Mouse (Mus musculus): ENCODE results near the gene Gm3409.
"Not testable (repeated sequence)": the region's sequence is repeated elsewhere in the genome, so short reads cannot be mapped to it uniquely, and the experiment has no call there.

Gene Gm3409

DNA sequence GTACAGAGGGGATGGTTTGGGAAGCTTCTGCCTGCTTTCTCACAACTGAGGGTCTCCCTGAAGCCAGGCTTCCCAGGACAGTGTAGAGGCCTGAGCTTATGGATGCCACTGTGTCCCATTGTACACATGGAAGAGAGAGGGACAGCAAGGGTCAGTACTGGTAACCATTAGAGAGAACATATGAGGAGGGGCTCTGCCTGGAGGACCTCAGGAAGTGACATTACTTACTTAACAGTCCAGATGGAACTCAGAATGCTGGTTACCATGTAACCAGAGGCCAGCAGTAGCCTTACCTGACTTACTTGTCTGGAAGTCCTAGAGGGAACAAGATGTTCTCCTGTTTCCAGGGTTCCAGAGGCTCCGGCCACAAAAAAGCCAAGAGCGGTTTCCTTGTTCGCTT lies at the start of gene Gm3409:
Gm3409 (plus strand) TSS at position 301 of the 400 bp plus-strand sequence.
- not testable (repeated sequence) for DNase-seq (ENCODE audit: low spot score)

DNA sequence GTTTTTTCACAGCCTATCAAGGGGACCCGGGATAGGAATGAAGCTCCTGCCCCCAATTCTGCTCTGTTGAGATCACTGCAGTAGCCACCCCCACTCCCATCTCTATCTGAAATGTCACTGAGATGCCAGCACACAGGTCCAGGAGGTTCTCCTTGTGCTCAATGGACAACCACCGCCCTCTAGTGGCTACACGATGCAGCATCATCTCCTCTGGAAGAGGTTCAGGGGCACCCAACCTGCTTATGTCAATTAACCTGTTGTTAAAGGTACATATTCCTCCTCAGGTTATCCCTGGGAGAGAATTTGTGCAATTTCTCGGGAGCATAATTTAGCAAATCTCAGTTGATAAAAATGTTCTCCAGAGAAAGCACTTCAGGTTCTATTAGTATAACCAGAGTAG lies 48.5 kb upstream of the Gm3409 start:
- DNase-seq (ENCODE audit: low spot score), result not testable (repeated sequence)

DNA sequence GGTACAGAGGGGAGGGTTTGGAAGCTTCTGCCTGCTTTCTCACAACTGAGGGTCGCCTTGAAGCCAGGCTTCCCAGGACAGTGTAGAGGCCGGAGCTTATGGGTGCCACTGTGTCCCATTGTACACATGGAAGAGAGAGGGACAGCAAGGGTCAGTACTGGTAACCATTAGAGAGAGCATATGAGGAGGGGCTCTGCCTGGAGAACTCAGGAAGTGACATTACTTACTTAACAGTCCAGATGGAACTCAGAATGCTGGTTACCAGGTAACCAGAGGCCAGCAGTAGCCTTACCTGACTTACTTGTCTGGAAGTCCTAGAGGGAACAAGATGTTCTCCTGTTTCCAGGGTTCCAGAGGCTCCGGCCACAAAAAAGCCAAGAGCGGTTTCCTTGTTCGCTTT lies 46.4 kb upstream of the Gm3409 start, which contains the start of gene Gm6370:
Gm6370 (plus strand) TSS at position 301 of the 400 bp plus-strand sequence.
- not testable (repeated sequence) for DNase-seq (ENCODE audit: low spot score)

DNA sequence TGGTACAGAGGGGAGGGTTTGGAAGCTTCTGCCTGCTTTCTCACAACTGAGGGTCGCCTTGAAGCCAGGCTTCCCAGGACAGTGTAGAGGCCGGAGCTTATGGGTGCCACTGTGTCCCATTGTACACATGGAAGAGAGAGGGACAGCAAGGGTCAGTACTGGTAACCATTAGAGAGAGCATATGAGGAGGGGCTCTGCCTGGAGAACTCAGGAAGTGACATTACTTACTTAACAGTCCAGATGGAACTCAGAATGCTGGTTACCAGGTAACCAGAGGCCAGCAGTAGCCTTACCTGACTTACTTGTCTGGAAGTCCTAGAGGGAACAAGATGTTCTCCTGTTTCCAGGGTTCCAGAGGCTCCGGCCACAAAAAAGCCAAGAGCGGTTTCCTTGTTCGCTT lies 35.3 kb upstream of the Gm3409 start, which contains the start of gene 4930449I24Rik:
4930449I24Rik (plus strand) TSS at position 301 of the 400 bp plus-strand sequence.
- DNase-seq (ENCODE audit: low spot score), result not testable (repeated sequence)

DNA sequence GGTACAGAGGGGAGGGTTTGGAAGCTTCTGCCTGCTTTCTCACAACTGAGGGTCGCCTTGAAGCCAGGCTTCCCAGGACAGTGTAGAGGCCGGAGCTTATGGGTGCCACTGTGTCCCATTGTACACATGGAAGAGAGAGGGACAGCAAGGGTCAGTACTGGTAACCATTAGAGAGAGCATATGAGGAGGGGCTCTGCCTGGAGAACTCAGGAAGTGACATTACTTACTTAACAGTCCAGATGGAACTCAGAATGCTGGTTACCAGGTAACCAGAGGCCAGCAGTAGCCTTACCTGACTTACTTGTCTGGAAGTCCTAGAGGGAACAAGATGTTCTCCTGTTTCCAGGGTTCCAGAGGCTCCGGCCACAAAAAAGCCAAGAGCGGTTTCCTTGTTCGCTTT lies 23.6 kb upstream of the Gm3409 start, which contains the start of gene Gm3402:
Gm3402 (plus strand) TSS at position 301 of the 400 bp plus-strand sequence.
- DNase-seq (ENCODE audit: low spot score), result not testable (repeated sequence)

DNA sequence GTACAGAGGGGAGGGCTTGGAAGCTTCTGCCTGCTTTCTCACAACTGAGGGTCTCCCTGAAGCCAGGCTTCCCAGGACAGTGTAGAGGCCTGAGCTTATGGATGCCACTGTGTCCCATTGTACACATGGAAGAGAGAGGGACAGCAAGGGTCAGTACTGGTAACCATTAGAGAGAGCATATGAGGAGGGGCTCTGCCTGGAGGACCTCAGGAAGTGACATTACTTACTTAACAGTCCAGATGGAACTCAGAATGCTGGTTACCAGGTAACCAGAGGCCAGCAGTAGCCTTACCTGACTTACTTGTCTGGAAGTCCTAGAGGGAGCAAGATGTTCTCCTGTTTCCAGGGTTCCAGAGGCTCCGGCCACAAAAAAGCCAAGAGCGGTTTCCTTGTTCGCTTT lies 11.9 kb upstream of the Gm3409 start, which contains the start of gene Gm3404:
Gm3404 (plus strand) TSS at position 301 of the 400 bp plus-strand sequence.
- not testable (repeated sequence) for DNase-seq (ENCODE audit: low spot score)

DNA sequence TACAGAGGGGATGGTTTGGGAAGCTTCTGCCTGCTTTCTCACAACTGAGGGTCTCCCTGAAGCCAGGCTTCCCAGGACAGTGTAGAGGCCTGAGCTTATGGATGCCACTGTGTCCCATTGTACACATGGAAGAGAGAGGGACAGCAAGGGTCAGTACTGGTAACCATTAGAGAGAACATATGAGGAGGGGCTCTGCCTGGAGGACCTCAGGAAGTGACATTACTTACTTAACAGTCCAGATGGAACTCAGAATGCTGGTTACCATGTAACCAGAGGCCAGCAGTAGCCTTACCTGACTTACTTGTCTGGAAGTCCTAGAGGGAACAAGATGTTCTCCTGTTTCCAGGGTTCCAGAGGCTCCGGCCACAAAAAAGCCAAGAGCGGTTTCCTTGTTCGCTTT lies 18.4 kb downstream of the Gm3409 start, which contains the start of gene Gm3415:
Gm3415 (plus strand) TSS at position 301 of the 400 bp plus-strand sequence.
- DNase-seq (ENCODE audit: low spot score), result not testable (repeated sequence)

DNA sequence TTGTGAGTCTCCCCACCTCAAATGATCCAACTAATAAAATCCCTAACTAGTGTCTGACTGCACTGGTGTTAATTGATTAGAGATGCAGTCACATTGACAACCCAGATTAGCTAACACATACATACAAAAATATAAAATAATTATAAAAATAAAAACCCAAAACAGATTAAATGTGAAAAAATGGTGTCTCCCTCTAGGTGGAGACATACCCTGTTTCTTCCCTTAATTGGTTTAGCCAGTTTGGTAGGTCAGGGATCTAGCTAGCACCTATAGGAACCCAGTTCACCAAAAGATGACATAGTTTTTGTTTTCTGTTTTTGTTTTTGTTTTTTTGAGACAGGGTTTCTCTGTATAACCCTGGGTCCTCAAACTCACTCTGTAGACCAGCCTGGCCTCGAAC lies 26.8 kb downstream of the Gm3409 start:
- DNase-seq (ENCODE audit: low spot score), result no peak

DNA sequence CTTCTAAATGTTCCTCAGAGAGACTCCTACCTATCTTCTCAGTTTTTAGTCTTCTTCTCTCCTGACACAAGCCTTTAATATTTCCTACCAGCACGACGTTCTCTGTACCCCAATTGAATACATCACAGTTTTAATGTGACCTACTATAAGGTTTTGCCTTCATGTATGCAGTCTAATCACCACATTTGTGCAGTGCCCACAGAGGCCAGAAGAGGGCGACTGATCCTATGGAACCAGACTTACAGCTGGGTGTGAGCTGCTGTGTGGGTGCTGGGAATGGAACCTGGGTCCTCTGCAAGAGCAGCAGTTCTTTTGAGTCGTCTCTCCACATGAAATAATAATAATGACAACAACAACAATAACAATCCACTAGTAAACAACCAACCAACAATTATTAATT lies 29.6 kb downstream of the Gm3409 start:
- peak; percentile 64 for DNase-seq (ENCODE audit: low spot score)

DNA sequence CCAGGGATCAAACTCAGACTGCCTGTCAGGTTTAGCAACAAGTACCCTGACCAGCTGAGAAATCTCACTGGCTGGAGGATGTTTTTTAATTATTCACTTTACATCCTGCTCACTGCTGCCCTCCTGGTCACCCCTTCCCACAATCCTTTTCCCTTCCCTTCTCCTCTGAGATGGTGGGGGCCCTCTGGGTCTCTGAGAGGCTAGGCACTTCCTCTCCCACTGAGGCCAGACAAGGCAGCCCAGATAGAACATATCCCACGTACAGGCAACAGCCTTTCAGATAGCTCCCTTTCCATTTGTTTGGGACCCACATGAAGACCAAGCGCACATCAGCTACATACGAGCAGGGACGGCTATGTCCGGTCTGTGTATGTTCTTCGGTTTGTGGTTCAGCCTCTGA lies 32.7 kb downstream of the Gm3409 start:
- not testable (repeated sequence) for DNase-seq (ENCODE audit: low spot score)

DNA sequence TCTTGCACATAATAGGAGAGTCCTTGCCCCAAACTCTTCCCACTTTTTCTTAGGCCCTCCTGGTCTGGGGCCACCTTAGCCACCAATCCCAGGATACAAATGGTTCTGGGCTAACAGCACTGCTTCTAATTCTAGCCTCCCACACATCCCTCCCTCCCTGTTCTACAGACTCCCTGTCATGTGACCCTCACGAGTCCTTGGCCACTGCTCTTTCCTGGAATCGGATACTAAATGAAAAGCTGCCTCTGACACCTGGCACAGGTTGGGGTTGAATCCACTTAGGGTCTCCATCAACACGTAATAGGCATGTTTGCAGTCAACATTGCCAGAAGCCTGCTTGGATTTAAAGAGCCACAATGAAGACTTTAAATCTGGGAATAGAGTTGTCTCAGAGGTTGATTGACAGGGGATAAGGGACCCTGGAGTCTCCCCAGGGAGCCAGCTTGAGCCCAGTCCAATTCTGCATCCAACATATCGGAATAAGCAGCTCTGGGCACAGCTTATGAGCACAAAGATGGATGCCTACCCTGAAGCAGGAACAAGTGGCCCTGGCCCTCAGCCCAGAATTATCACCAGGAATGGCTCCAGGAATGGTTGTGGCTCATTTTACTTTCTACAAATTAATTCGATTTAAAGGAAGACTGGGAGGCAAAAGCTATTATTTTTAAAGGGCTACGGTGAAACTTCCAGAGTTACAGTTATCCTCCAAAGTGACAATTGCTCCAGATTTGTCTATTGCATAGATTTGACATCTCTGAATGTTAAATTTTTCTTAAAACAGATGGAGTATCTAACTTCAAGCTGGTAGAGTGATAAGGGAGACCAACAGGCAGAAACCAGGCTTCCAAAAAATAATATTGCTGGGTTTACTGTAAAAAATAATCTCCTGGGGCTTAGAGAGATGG lies 34.6 kb downstream of the Gm3409 start:
- not testable (repeated sequence) for DNase-seq (ENCODE audit: low spot score)

DNA sequence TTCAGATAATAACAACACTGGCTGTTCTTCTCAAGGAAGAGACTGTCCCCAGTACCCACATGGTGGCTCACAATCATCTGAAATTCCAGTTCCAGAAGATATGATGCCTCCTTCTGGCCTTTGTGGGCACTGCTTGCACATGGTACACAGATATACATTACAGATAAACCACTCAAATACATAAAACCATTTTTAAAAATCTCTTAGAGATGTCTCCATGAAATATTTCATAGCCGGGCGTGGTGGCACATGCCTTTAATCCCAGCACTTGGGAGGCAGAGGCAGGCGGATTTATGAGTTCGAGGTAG lies 35.2 kb downstream of the Gm3409 start:
- not testable (repeated sequence) for DNase-seq (ENCODE audit: low spot score)

DNA sequence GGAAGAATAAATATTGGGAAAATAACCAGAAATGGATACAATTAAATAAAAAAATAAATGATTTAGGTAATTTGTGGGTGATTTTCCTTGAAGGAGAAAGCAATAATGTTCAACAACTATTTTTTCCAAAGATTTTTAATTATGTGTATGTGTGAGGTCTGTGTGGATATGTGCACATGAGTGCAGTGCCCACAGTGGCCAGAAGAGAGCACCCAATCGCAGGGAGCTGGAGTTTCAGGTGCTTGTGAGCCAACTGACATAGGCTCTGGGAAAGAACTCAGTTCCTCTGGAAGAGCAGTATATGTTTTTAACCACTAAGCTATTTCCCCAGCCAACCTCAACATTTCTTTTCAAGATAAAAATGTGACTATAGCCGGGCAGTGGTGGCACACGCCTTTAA lies 39.2 kb downstream of the Gm3409 start:
- DNase-seq (ENCODE audit: low spot score), result no peak

DNA sequence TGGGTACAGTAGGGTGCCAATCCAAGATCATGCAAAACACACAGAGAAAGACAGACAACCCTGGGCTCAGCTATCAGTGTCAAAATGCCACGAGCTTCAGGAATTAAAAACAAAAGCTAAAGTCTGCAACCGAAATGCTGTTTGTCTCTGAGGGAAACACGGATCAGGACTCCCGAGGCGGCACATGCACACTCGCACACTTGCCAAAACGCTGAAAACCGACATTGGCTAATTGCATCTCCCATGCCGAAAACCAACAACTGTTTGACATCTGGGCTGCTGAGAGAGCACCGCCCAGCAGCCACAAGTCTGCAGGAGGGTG lies 46.7 kb downstream of the Gm3409 start:
- no peak for DNase-seq (ENCODE audit: low spot score)

DNA sequence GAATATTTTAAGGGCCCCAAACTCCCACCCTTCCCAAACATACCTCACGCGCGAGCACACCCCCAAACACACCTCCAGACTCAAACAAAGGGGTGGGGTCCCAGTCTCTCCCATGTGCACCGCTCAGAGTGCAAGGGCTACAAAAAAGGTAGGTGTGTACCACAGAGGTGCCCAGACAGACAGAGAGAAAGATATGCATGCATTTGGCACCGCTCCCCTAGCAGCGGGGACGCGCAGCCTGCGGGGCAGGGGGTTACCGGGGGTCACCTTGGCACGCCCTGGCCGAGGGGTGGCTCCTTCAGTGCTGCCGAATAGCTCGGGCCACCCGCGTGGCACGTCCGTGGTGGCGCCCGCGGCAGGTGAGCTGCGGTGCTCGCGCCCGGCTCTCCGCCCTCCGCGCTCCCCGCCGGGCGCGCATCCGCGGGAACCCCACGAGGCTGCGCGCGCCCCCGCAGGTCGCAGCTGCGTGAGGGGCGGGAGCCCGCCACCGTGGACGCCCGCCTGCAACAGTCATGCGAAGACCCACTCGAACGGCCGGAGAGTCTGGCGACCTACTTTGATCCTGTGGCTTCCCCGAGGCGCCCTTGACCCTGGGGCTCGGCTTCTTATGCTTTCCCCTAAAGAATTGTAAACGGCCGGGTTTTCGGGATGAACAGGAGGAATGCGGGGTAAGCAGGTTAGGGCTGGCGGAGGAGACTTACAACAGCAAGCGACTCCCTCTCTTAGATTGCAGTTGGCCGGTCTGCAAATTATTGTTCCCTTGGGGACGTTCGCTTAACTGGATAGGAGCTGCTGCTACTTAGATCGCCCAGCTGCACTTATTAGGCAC lies 47.2 kb downstream of the Gm3409 start, which contains the start of gene Gpr12:
Gpr12 (minus strand) TSS at position 762 of the 829 bp plus-strand sequence.
- DNase-seq (ENCODE audit: low spot score), result peak; percentile 58

DNA sequence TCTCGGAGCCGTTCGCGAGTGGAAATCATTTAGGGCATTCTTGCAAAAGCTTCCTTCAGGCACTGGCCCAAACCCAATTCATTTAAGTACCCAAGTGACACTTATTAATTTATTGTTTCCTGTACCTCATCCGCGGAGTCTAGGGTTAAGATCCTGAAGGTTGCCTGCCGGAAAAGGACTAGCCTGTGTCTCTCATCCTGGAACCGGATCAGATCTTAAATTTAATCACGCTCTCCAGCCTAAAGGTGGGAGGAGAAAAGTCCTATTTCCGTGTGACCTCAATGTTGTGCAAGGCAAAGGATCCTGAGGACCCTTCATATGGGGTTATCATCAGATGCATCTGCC lies 47.8 kb downstream of the Gm3409 start:
- DNase-seq (ENCODE audit: low spot score), result no peak

DNA sequence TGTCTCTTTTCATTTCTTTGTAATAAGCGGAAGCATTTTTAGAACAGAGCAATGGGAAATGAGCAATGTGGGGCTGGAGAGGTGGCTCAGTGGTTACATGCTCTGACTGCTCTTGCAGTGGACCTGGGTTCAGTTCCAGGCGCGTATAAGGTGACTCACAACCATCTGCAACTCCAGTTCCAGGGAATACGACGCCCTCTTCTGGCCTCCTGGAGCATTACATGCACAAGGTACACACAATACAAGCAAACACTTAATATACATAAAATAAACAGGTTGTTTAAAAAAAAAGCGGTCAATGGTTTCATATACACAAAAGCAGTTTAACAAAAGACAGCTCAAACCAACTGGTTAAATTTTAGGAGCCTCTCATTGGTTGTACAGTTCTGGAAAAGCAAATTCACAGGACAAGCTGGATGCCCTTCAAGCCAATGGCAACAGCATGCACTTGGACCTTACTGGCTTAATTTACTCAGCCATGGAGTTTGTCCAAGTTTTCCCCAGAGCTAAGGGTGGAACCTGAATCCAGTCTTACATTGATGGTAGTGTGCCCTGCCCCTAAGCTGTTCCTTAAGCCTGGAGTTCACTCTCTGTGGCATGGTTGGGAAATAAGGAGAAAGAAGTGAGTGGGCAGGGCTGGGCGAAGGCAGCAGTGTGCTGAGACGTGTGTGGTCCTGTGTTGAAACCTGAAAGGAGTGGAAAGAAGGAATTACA lies 49.1 kb downstream of the Gm3409 start:
- no peak for DNase-seq (ENCODE audit: low spot score)
